Mouse (Mus musculus) erythroblast, embryonic 14.5 days (primary cell): ENCODE results near the gene Mid1.
"Not testable (repeated sequence)": the region's sequence is repeated elsewhere in the genome, so short reads cannot be mapped to it uniquely, and the experiment has no call there.

ENCODE experiments used
- GATA1 ChIP-seq: IDR thresholded peaks from 2 replicates; pipeline ENCODE4 v1.6.1; 2012; ENCODE audit warnings: low read length, inconsistent platforms, mixed read lengths
- TAL1 ChIP-seq: IDR thresholded peaks from 3 replicates; pipeline ENCODE4 v1.6.1; 2012; ENCODE audit warnings: low read length, inconsistent platforms, mixed read lengths

- TF ChIP-seq TAL1, GATA1: not testable (repeated sequence)
These were observed 301.7 kb downstream of the Mid1 start for GRCm38 (mm10) chrX:169986519-169987367.
